Mouse (Mus musculus) hindbrain, embryonic 11.5 days (tissue): ENCODE measurements around the gene 1700013G24Rik. TPM values are rescaled to one million over a fixed set of nuclear protein-coding genes. Genes with fewer than 3 reads are reported as not detected.

Experiments used
- ATAC-seq: fragments of 200-750 bp; cut with Nextera tagmentation; 2 replicates; pipeline ENCODE4 v1.8.0; 2017; ENCODE audit warnings: mild to moderate bottlenecking, moderate TSS enrichment, moderate library complexity; ENCODE audit not compliant: low FRiP score
- DNase-seq: peaks from one replicate; pipeline ENCODE4 v3.0.0-alpha.2; 2015; ENCODE audit warnings: low spot score
- H3K27ac ChIP-seq: fragments of 300-500 bp; sonication (generic); 2 replicates; pipeline ENCODE4 v1.5.1; 2014; ENCODE audit warnings: mild to moderate bottlenecking, low read depth, low read length
- H3K27me3 ChIP-seq: fragments of 300-500 bp; sonication (generic); 2 replicates; pipeline ENCODE4 v1.6.1; 2014; ENCODE audit warnings: mild to moderate bottlenecking, low read length, moderate library complexity, mixed read lengths; ENCODE audit not compliant: control insufficient read depth, insufficient read depth
- H3K36me3 ChIP-seq: fragments of 300-500 bp; sonication (generic); 2 replicates; pipeline ENCODE4 v1.6.1; 2014; ENCODE audit warnings: mild to moderate bottlenecking, low read length, moderate library complexity, mixed read lengths; ENCODE audit not compliant: control insufficient read depth, insufficient read depth
- H3K4me1 ChIP-seq: fragments of 300-500 bp; sonication (generic); replicated peaks from 2 replicates; pipeline ENCODE4 v1.6.1; 2014; ENCODE audit warnings: low read length, mixed read lengths; ENCODE audit not compliant: control insufficient read depth, insufficient read depth
- H3K4me2 ChIP-seq: fragments of 300-500 bp; sonication (generic); replicated peaks from 2 replicates; pipeline ENCODE4 v1.6.1; 2014; ENCODE audit warnings: mild to moderate bottlenecking, low read depth, low read length
- H3K4me3 ChIP-seq: fragments of 300-500 bp; sonication (generic); 2 replicates; pipeline ENCODE4 v1.5.1; 2014; ENCODE audit warnings: low read depth, low read length
- H3K9ac ChIP-seq: fragments of 300-500 bp; sonication (generic); 2 replicates; pipeline ENCODE4 v1.6.1; 2014; ENCODE audit warnings: low read depth, low read length
- H3K9me3 ChIP-seq: fragments of 300-500 bp; sonication (generic); 2 replicates; pipeline ENCODE4 v1.6.1; 2016; ENCODE audit warnings: low read length; ENCODE audit not compliant: control insufficient read depth
- WGBS: fragments of 180-500 bp; shearing (Covaris S2); extraction: QIAGEN DNeasy Blood & Tissue Kit; methylation state at CpG from one replicate; pipeline ENCODE4 v1.1.7; 2014; 5-methylcytosine and 5-hydroxymethylcytosine counted together
- polyA plus RNA-seq: library from polyadenylated mRNA; unstranded; fragments of >200 nt; fragmentation: Nextera tagmentation; extraction: Ambion mirVana; gene quantifications from 2 replicates; pipeline ENCODE4 v1.2.1, GENCODE M21; 2014

Gene 1700013G24Rik
- polyA plus RNA-seq, 1 experiment from 2014 or later = not detected

- Histone ChIP-seq H3K4me3 (no peak overlapping the region), H3K4me1 (no peaks in the 10 kb centered on the region), H3K27me3 (no peaks in the 10 kb centered on the region), H3K9ac (no peak overlapping the region), H3K36me3 (no peaks in the 10 kb centered on the region), H3K4me2 (no peak overlapping the region), H3K9me3 (no peaks in the 10 kb centered on the region), H3K27ac (no peak overlapping the region)
- ATAC-seq (no peak), DNase-seq (no peak)
- 88% methylated on average over 16 of the region's 16 CpGs for WGBS
Observed at GRCm38 (mm10) chr4:137461981-137462690, 9.1 kb downstream of the 1700013G24Rik start.

GRCm38 (mm10) chr4:137465125-137465787 lies 12.2 kb downstream of the 1700013G24Rik start:
- DNase-seq = no peak

GRCm38 (mm10) chr4:137466991-137467390 lies 13.9 kb downstream of the 1700013G24Rik start:
- no peak overlapping the region for H3K9ac ChIP-seq
- no peaks in the 10 kb centered on the region; the same call in 1 of the 2 replicates for H3K4me1 ChIP-seq
- H3K4me2 ChIP-seq = no peak overlapping the region
- no peaks in the 10 kb centered on the region for H3K36me3 ChIP-seq
- H3K27ac ChIP-seq = no peak overlapping the region
- ATAC-seq = no peak
- no peaks in the 10 kb centered on the region for H3K9me3 ChIP-seq
- WGBS = 86% methylated on average over 4 of the region's 4 CpGs
- no peaks in the 10 kb centered on the region for H3K27me3 ChIP-seq
- no peak for DNase-seq
- no peak overlapping the region for H3K4me3 ChIP-seq

More at GRCm38 (mm10) chr4:137465125-137465787, 12.2 kb downstream of the 1700013G24Rik start:
- Histone ChIP-seq H3K4me1 (no peaks in the 10 kb centered on the region; the same call in 1 of the 2 replicates), H3K27me3 (no peaks in the 10 kb centered on the region), H3K9ac (no peak overlapping the region), H3K36me3 (no peaks in the 10 kb centered on the region), H3K27ac (no peak overlapping the region), H3K4me2 (no peak overlapping the region), H3K9me3 (no peaks in the 10 kb centered on the region), H3K4me3 (no peak overlapping the region)
- 73% methylated on average over 13 of the region's 13 CpGs for WGBS
- ATAC-seq = no peak

GRCm38 (mm10) chr4:137467525-137467924 lies 14.4 kb downstream of the 1700013G24Rik start:
- 88% methylated on average over 2 of the region's 2 CpGs for WGBS
- peak; percentile 14 for DNase-seq
- ATAC-seq = no peak
- no peaks in the 10 kb centered on the region for H3K36me3 ChIP-seq
- H3K27ac ChIP-seq = no peak overlapping the region
- H3K9ac ChIP-seq = no peak overlapping the region
- H3K4me3 ChIP-seq = no peak overlapping the region
- H3K4me1 ChIP-seq = no peaks in the 10 kb centered on the region; the same call in 1 of the 2 replicates
- H3K4me2 ChIP-seq = no peak overlapping the region
- H3K27me3 ChIP-seq = no peaks in the 10 kb centered on the region
- H3K9me3 ChIP-seq = no peaks in the 10 kb centered on the region

GRCm38 (mm10) chr4:137468260-137469080 lies 15.4 kb downstream of the 1700013G24Rik start, which contains the start of gene Hspg2:
TSS of gene Hspg2 (plus strand) at chr4:137468769.
- Histone ChIP-seq H3K27me3 (no peaks in the 10 kb centered on the region), H3K4me3 (peak within 1 kb of the TSS; percentile 50), H3K9me3 (no peaks in the 10 kb centered on the region), H3K9ac (peak within 1 kb of the TSS; percentile 58), H3K4me1 (no peaks in the 10 kb centered on the region; the same call in 1 of the 2 replicates), H3K36me3 (no peaks in the 10 kb centered on the region), H3K4me2 (peak within 1 kb of the TSS; percentile 85), H3K27ac (0 out of 2 replicates have a peak within 1 kb of the TSS, but pooled peaks have one; percentile 24)
- WGBS = under 1% methylated on average over 44 of the region's 72 CpGs
- DNase-seq = peak; percentile 99
- peak; percentile 92 for ATAC-seq

GRCm38 (mm10) chr4:137469081-137469844 lies 16.2 kb downstream of the 1700013G24Rik start:
- no peaks in the 10 kb centered on the region for H3K9me3 ChIP-seq
- no peaks in the 10 kb centered on the region; the same call in 1 of the 2 replicates for H3K4me1 ChIP-seq
- no peaks in the 10 kb centered on the region for H3K36me3 ChIP-seq
- peak overlapping the region; percentile 85 for H3K4me2 ChIP-seq
- 5% methylated on average over 20 of the region's 20 CpGs for WGBS
- H3K9ac ChIP-seq = peak overlapping the region; percentile 58
- no peaks in the 10 kb centered on the region for H3K27me3 ChIP-seq
- ATAC-seq (peak; percentile 6), DNase-seq (peak; percentile 45)
- no peak overlapping the region for H3K27ac ChIP-seq
- H3K4me3 ChIP-seq = peak overlapping the region; percentile 50

GRCm38 (mm10) chr4:137469845-137470692 lies 17.0 kb downstream of the 1700013G24Rik start:
- no peaks in the 10 kb centered on the region for H3K27me3 ChIP-seq
- H3K4me2 ChIP-seq = peak overlapping the region; percentile 85
- no peaks in the 10 kb centered on the region; the same call in 1 of the 2 replicates for H3K4me1 ChIP-seq
- no peaks in the 10 kb centered on the region for H3K9me3 ChIP-seq
- no peak overlapping the region for H3K9ac ChIP-seq
- 33% methylated on average over 15 of the region's 15 CpGs for WGBS
- no peaks in the 10 kb centered on the region for H3K36me3 ChIP-seq
- DNase-seq = no peak
- ATAC-seq = no peak
- H3K27ac ChIP-seq = no peak overlapping the region
- peak overlapping the region; percentile 50 for H3K4me3 ChIP-seq
